Mouse (Mus musculus): ENCODE measurements around the gene Sh3pxd2b. TPM values are rescaled to one million over a fixed set of nuclear protein-coding genes. Genes with fewer than 3 reads are reported as not detected.
"Not testable (repeated sequence)": the region's sequence is repeated elsewhere in the genome, so short reads cannot be mapped to it uniquely, and the experiment has no call there.

Sh3pxd2b gene
- polyA plus RNA-seq (2011; ENCODE audit: insufficient read depth, insufficient read length, low read depth, missing spikeins): 5.9 and 6.1 TPM in 2 replicates

DNA sequence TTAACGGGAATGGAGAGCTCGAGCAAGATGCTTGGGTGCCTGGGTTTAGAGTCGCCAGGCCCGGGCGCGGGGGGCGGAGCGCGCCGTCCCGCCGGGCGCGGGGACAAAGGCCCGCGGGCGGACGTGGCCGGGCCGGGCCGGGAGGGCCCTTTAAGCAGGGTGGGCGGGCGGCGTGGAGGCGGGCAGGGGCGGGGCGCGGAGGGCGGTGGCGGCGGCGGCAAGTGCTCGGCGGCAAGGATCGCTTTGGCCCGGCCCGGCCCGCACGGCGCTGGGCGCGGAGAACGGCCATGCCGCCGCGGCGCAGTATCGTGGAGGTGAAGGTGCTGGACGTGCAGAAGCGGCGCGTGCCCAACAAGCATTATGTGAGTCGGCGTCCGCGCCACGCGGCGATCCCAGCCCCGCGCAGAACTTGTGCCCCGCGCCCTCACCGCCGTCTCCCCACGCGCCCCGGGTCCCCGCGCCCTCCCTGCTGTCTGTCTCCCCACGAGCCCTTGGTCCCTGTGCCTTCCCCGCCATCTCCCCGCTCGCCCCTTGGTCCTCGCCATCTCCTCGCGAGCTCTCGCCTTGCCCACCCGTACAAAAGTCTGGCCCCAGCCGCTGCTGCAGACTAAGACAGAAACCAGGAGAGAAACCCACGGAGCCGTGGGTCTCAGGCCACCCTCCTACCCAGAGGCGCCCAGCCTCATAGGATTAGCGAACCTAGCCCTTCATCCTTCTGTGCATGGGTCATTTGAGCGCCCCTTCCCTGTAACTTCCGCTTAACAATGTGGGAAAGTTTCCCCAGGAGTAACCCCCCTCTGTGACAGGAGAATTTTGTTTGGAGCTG lies at the start of gene Sh3pxd2b:
TSS of gene Sh3pxd2b (plus strand) at position 214 of the 826 bp plus-strand sequence.
- H3K4me3 ChIP-seq (ENCODE audit: low read depth, low read length): peak within 1 kb of the TSS; percentile 89
- 0 out of 2 replicates have a peak, but pooled peaks cover 3% of the 10 kb centered on the region for H3K27me3 ChIP-seq (ENCODE audit: control insufficient read depth, insufficient read depth, low read length, poor library complexity, severe bottlenecking)
- TF ChIP-seq POLR2A (IDR thresholded peaks at IDR 0.05; ENCODE audit: insufficient read depth, low read length) (no peak), CTCF (IDR thresholded peaks at IDR 0.05; ENCODE audit: low read depth, low read length) (no peak), EP300 (IDR thresholded peaks at IDR 0.05; ENCODE audit: insufficient read depth, low read depth, low read length) (no peak)
- no peaks in the 10 kb centered on the region for H3K9me3 ChIP-seq (replicated peaks; ENCODE audit: control insufficient read depth, insufficient read depth, low read length, poor library complexity, severe bottlenecking)
- peaks cover 3% of the 10 kb centered on the region for H3K4me1 ChIP-seq (ENCODE audit: control insufficient read depth, insufficient read depth, low read length)
- no peak within 1 kb of the TSS for H3K27ac ChIP-seq (ENCODE audit: insufficient read depth, low read length)
- H3K9ac ChIP-seq (ENCODE audit: low read depth, poor library complexity, severe bottlenecking): peak within 1 kb of the TSS; percentile 94
- no peaks in the 10 kb centered on the region for H3K36me3 ChIP-seq (ENCODE audit: control insufficient read depth, insufficient read depth, low read length, poor library complexity, severe bottlenecking)

DNA sequence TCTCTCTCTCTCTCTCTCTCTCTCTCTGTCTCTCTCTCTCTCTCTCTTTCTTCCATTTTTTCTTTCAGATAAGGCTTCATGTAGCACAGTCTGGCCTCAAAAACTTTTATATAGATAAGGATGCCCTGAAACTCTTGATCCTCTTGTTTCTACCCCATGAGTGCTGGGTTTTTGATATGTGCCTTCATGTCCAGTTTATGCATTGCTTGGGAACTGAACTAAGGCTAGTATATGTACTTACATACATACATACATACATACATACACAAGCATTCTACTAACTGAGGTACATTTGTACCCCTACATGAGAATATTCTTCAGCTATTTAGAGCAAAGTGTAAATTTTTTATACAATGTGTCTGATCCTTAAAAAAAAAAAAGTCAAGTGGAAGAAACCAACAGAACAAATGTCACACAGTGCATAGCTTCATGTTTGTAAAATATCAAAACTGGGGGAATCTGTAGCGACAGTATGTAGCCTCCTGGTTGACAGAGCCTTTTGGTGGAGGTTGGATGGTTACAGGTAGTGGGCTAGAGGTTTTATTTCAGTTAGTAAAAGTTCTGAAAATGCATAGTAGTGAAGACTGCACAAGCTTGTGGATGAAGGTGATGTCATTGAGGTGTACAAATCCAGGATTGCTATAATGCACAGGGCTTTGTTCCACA lies 49.6 kb upstream of the Sh3pxd2b start:
- Histone ChIP-seq H3K4me1 (ENCODE audit: control insufficient read depth, insufficient read depth, low read length) (no peaks in the 10 kb centered on the region), H3K36me3 (ENCODE audit: control insufficient read depth, insufficient read depth, low read length, poor library complexity, severe bottlenecking) (no peaks in the 10 kb centered on the region), H3K9ac (ENCODE audit: low read depth, poor library complexity, severe bottlenecking) (no peak overlapping the region), H3K27me3 (ENCODE audit: control insufficient read depth, insufficient read depth, low read length, poor library complexity, severe bottlenecking) (no peaks in the 10 kb centered on the region), H3K4me3 (ENCODE audit: low read depth, low read length) (no peak overlapping the region), H3K9me3 (replicated peaks; ENCODE audit: control insufficient read depth, insufficient read depth, low read length, poor library complexity, severe bottlenecking) (no peaks in the 10 kb centered on the region), H3K27ac (ENCODE audit: insufficient read depth, low read length) (no peak overlapping the region)
- TF ChIP-seq CTCF (IDR thresholded peaks at IDR 0.05; ENCODE audit: low read depth, low read length): no peak

DNA sequence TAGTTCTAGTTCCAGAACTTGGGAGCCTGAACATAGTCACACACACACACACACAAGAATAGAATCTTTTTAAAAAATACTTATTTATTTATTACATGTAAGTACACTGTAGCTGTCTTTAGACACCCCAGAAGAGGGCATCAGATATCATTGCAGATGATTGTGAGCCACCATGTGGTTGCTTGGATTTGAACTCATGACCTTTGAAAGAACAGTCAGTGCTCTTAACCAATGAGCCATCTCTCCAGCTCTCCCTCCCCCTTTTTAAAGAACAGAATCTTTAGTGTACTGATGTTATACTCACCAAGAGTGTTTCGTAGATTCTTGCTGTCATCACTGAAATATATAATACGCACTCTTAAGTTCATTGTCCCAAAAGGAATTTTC lies 49.1 kb upstream of the Sh3pxd2b start:
- TF ChIP-seq CTCF (IDR thresholded peaks at IDR 0.05; ENCODE audit: low read depth, low read length) (no peak), POLR2A (IDR thresholded peaks at IDR 0.05; ENCODE audit: insufficient read depth, low read length) (no peak), EP300 (IDR thresholded peaks at IDR 0.05; ENCODE audit: insufficient read depth, low read depth, low read length) (no peak)
- H3K4me1 ChIP-seq (ENCODE audit: control insufficient read depth, insufficient read depth, low read length): no peaks in the 10 kb centered on the region
- no peak overlapping the region for H3K9ac ChIP-seq (ENCODE audit: low read depth, poor library complexity, severe bottlenecking)
- no peaks in the 10 kb centered on the region for H3K9me3 ChIP-seq (replicated peaks; ENCODE audit: control insufficient read depth, insufficient read depth, low read length, poor library complexity, severe bottlenecking)
- no peaks in the 10 kb centered on the region for H3K36me3 ChIP-seq (ENCODE audit: control insufficient read depth, insufficient read depth, low read length, poor library complexity, severe bottlenecking)
- H3K4me3 ChIP-seq (ENCODE audit: low read depth, low read length): no peak overlapping the region
- H3K27ac ChIP-seq (ENCODE audit: insufficient read depth, low read length): no peak overlapping the region
- H3K27me3 ChIP-seq (ENCODE audit: control insufficient read depth, insufficient read depth, low read length, poor library complexity, severe bottlenecking): no peaks in the 10 kb centered on the region

- TF ChIP-seq CTCF (IDR thresholded peaks at IDR 0.05; ENCODE audit: low read depth, low read length): peak; percentile 62
- H3K9ac ChIP-seq (ENCODE audit: low read depth, poor library complexity, severe bottlenecking): not testable (repeated sequence)
Measured at GRCm38 (mm10) chr11:32299865-32300264, 47.8 kb upstream of the Sh3pxd2b start, which contains the start of gene Hbq1a. Hbq1a (plus strand) TSS chr11:32300069.

GRCm38 (mm10) chr11:32300279-32301267 lies 47.0 kb upstream of the Sh3pxd2b start:
- H3K4me3 ChIP-seq (ENCODE audit: low read depth, low read length): peak overlapping the region; percentile 63
- TF ChIP-seq CTCF (IDR thresholded peaks at IDR 0.05; ENCODE audit: low read depth, low read length) (no peak), EP300 (IDR thresholded peaks at IDR 0.05; ENCODE audit: insufficient read depth, low read depth, low read length) (no peak), POLR2A (IDR thresholded peaks at IDR 0.05; ENCODE audit: insufficient read depth, low read length) (no peak)
- no peaks in the 10 kb centered on the region for H3K4me1 ChIP-seq (ENCODE audit: control insufficient read depth, insufficient read depth, low read length)
- no peaks in the 10 kb centered on the region for H3K9me3 ChIP-seq (replicated peaks; ENCODE audit: control insufficient read depth, insufficient read depth, low read length, poor library complexity, severe bottlenecking)
- H3K27ac ChIP-seq (ENCODE audit: insufficient read depth, low read length): no peak overlapping the region
- no peaks in the 10 kb centered on the region for H3K27me3 ChIP-seq (ENCODE audit: control insufficient read depth, insufficient read depth, low read length, poor library complexity, severe bottlenecking)
- H3K36me3 ChIP-seq (ENCODE audit: control insufficient read depth, insufficient read depth, low read length, poor library complexity, severe bottlenecking): no peaks in the 10 kb centered on the region
- no peak overlapping the region for H3K9ac ChIP-seq (ENCODE audit: low read depth, poor library complexity, severe bottlenecking)

More at GRCm38 (mm10) chr11:32299865-32300264, 47.8 kb upstream of the Sh3pxd2b start, which contains the start of gene Hbq1a:
- not testable (repeated sequence) for H3K27ac ChIP-seq (ENCODE audit: insufficient read depth, low read length); H3K4me1 ChIP-seq (ENCODE audit: control insufficient read depth, insufficient read depth, low read length); H3K9me3 ChIP-seq (replicated peaks; ENCODE audit: control insufficient read depth, insufficient read depth, low read length, poor library complexity, severe bottlenecking); H3K27me3 ChIP-seq (ENCODE audit: control insufficient read depth, insufficient read depth, low read length, poor library complexity, severe bottlenecking); H3K36me3 ChIP-seq (ENCODE audit: control insufficient read depth, insufficient read depth, low read length, poor library complexity, severe bottlenecking)
- peak within 1 kb of the TSS; percentile 63 for H3K4me3 ChIP-seq (ENCODE audit: low read depth, low read length)

All from ES-Bruce4 (cell line).